Mouse (Mus musculus) limb, embryonic 10.5 days (tissue): ENCODE measurements around the gene Igfbp4. TPM values are rescaled to one million over a fixed set of nuclear protein-coding genes. Genes with fewer than 3 reads are reported as not detected.

Source experiments
- DNase-seq: peaks from one replicate; pipeline ENCODE4 v3.0.0-alpha.2; 2017; ENCODE audit warnings: low spot score
- H3K27ac ChIP-seq: fragments of 300-500 bp; sonication (generic); 2 replicates; pipeline ENCODE4 v1.5.1; 2016; ENCODE audit warnings: mild to moderate bottlenecking
- H3K27me3 ChIP-seq: fragments of 300-500 bp; sonication (generic); 2 replicates; pipeline ENCODE4 v1.6.1; 2016; ENCODE audit warnings: low read depth, mild to moderate bottlenecking; ENCODE audit not compliant: poor library complexity, severe bottlenecking
- H3K36me3 ChIP-seq: fragments of 300-500 bp; sonication (generic); 2 replicates; pipeline ENCODE4 v1.6.1; 2016; ENCODE audit warnings: mild to moderate bottlenecking, moderate library complexity
- H3K4me1 ChIP-seq: fragments of 300-500 bp; sonication (generic); 2 replicates; pipeline ENCODE4 v1.6.1; 2016
- H3K4me3 ChIP-seq: fragments of 300-500 bp; sonication (generic); 2 replicates; pipeline ENCODE4 v1.5.1; 2016; ENCODE audit warnings: mild to moderate bottlenecking, moderate library complexity
- H3K9me3 ChIP-seq: fragments of 300-500 bp; sonication (generic); replicated peaks from 2 replicates; pipeline ENCODE4 v1.6.1; 2016; ENCODE audit warnings: mild to moderate bottlenecking
- WGBS: fragments of 180-500 bp; shearing (Covaris S2); methylation state at CpG from one replicate; pipeline ENCODE4 v1.1.7; 2016; 5-methylcytosine and 5-hydroxymethylcytosine counted together
- polyA plus RNA-seq: library from polyadenylated mRNA; unstranded; fragments of >200 nt; fragmentation: Nextera tagmentation; extraction: Ambion mirVana; gene quantifications from 2 replicates; pipeline ENCODE4 v1.2.1, GENCODE M21; 2016

Igfbp4 gene
- polyA plus RNA-seq, 1 experiment from 2014 or later: 1,008 TPM

DNA sequence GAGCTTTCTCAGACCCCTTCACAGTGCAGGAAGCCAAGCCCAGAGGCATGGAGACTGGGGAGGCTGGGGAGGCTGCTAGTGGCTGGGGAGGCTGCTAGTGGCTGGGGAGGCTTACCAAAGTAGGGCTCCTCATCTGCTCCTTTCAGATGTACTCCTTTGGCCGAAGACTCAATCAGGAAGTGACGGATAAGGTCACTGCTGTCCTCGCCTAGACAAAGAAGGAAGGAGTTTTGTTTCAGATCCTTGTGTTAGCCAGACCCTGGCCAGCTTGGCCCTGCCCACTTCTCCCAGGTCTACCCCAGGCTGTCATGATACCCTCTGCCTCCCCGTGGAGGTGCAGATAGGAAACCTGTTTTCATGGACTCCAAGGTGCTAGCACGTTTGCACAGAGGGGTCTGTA lies 32.7 kb downstream of the Igfbp4 start:
- Histone ChIP-seq H3K36me3 (no peaks in the 10 kb centered on the region), H3K9me3 (no peaks in the 10 kb centered on the region), H3K4me3 (no peak overlapping the region), H3K27me3 (no peaks in the 10 kb centered on the region), H3K4me1 (peaks cover 85% of the 10 kb centered on the region), H3K27ac (peak overlapping the region; percentile 85)
- DNase-seq: no peak
- 53% methylated on average over 5 of the region's 5 CpGs for whole genome bisulfite sequencing

DNA sequence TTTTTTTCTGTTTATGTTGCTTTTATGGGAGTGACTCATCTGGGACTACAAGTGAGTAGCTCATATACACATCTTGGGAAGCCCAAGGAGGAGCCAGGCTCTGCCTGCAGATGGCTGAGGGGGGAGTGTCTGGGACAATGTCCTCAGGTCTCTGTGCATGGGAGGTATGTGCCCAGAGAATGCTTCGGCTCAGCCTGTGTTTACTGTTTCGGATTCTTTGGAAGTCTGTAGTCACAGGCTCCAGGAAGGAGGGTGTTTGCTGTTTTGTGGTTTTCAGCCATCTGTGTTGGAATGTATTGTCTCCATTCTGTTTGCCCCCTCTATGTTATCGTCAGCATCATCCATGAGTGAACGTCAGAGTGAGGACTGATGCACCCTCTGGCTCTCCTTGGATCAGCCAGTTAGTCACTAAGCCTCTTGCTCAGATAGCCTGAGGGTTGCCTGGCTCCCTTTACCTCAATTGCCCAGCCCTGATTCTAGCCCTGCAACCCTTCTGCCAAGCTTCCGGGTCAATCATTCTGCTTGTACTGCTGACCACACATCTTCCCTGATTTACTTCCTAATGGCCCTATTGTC lies 35.8 kb downstream of the Igfbp4 start:
- H3K4me1 ChIP-seq: peaks cover 84% of the 10 kb centered on the region
- no peaks in the 10 kb centered on the region for H3K36me3 ChIP-seq
- no peaks in the 10 kb centered on the region for H3K9me3 ChIP-seq
- no peak for DNase-seq
- H3K4me3 ChIP-seq: no peak overlapping the region
- H3K27me3 ChIP-seq: no peaks in the 10 kb centered on the region
- 82% methylated on average over 5 of the region's 5 CpGs for WGBS
- peak overlapping the region; percentile 63; the same call in 1 of the 2 replicates for H3K27ac ChIP-seq

DNA sequence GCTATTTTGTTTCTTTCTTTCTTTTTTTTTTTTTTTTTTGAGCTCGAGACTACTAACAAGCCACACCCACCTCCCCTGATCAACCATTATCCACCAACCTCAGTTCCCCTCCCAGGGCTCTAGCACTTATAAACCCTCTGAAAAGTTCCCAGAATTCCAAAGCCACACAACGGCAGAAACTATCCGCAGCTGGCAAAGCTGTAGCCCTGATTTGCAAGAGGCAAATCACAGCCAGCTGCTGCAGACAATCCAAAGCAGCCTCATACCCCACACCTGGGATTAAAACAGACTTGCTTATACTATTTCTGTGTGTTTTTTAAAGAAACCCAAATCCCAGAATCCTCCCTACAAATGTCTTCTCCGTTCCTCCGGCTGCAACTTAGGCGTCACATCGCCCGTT lies 36.8 kb downstream of the Igfbp4 start:
- Histone ChIP-seq H3K36me3 (no peaks in the 10 kb centered on the region), H3K27me3 (no peaks in the 10 kb centered on the region), H3K4me3 (no peak overlapping the region), H3K27ac (peak overlapping the region; percentile 73), H3K4me1 (peaks cover 84% of the 10 kb centered on the region), H3K9me3 (no peaks in the 10 kb centered on the region)
- 84% methylated on average over 8 of the region's 8 CpGs for WGBS
- DNase-seq: no peak

- Histone ChIP-seq H3K27me3 (no peaks in the 10 kb centered on the region), H3K36me3 (0 out of 2 replicates have a peak, but pooled peaks cover 3% of the 10 kb centered on the region), H3K4me3 (no peak overlapping the region), H3K4me1 (peaks cover 75% of the 10 kb centered on the region), H3K27ac (peak overlapping the region; percentile 86), H3K9me3 (no peaks in the 10 kb centered on the region)
- no peak for DNase-seq
- 89% methylated on average over 9 of the region's 9 CpGs for WGBS
Measured at GRCm38 (mm10) chr11:99080902-99081543, 40.0 kb downstream of the Igfbp4 start.

GRCm38 (mm10) chr11:99081566-99081965 lies 40.5 kb downstream of the Igfbp4 start:
- 80% methylated on average over 3 of the region's 3 CpGs for WGBS

GRCm38 (mm10) chr11:99082098-99082497 lies 41.1 kb downstream of the Igfbp4 start:
- Histone ChIP-seq H3K27me3 (no peaks in the 10 kb centered on the region), H3K27ac (peak overlapping the region; percentile 86), H3K4me1 (peaks cover 80% of the 10 kb centered on the region), H3K9me3 (no peaks in the 10 kb centered on the region), H3K4me3 (0 out of 2 replicates have a peak overlapping the region, but pooled peaks have one; percentile 12), H3K36me3 (0 out of 2 replicates have a peak, but pooled peaks cover 3% of the 10 kb centered on the region)
- DNase-seq: no peak
- 62% methylated on average over 8 of the region's 8 CpGs for WGBS

More at GRCm38 (mm10) chr11:99081566-99081965, 40.5 kb downstream of the Igfbp4 start:
- Histone ChIP-seq H3K4me1 (peaks cover 80% of the 10 kb centered on the region), H3K36me3 (0 out of 2 replicates have a peak, but pooled peaks cover 3% of the 10 kb centered on the region), H3K9me3 (no peaks in the 10 kb centered on the region), H3K27me3 (no peaks in the 10 kb centered on the region), H3K4me3 (no peak overlapping the region), H3K27ac (peak overlapping the region; percentile 86)
- DNase-seq: no peak

DNA sequence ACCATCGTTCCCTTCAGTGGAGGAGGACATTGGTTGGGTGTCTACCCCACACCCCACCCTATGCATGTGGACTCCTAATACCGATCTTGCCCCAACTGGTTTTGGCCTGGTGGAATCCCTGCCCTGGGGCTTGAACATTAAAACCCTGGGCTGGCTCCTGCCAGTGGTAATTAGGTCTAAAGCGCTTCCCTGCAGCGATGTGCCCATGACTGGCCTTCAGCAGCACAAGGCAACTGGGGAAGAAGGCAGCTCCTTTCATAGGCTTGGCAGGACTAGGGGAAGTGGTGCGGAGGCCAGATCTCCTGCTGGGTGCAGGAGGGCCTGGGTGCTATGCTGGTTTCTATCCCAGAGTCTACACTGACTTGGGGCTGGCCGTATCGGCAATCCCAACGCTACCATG lies 42.5 kb downstream of the Igfbp4 start:
- WGBS: 89% methylated on average over 8 of the region's 8 CpGs
- Histone ChIP-seq H3K4me1 (peaks cover 81% of the 10 kb centered on the region), H3K27me3 (no peaks in the 10 kb centered on the region), H3K4me3 (no peak overlapping the region), H3K36me3 (0 out of 2 replicates have a peak, but pooled peaks cover 3% of the 10 kb centered on the region), H3K27ac (peak overlapping the region; percentile 86), H3K9me3 (no peaks in the 10 kb centered on the region)
- DNase-seq: no peak

GRCm38 (mm10) chr11:99084366-99084765 lies 43.3 kb downstream of the Igfbp4 start:
- no peak for DNase-seq
- Histone ChIP-seq H3K27me3 (no peaks in the 10 kb centered on the region), H3K27ac (peak overlapping the region; percentile 50), H3K36me3 (0 out of 2 replicates have a peak, but pooled peaks cover 3% of the 10 kb centered on the region), H3K4me1 (peaks cover 81% of the 10 kb centered on the region), H3K4me3 (no peak overlapping the region), H3K9me3 (no peaks in the 10 kb centered on the region)
- 76% methylated on average over 9 of the region's 9 CpGs for WGBS

GRCm38 (mm10) chr11:99088486-99088885 lies 47.4 kb downstream of the Igfbp4 start:
- Histone ChIP-seq H3K27me3 (no peaks in the 10 kb centered on the region), H3K4me1 (peaks cover 61% of the 10 kb centered on the region), H3K4me3 (no peak overlapping the region), H3K36me3 (0 out of 2 replicates have a peak, but pooled peaks cover 3% of the 10 kb centered on the region), H3K27ac (peak overlapping the region; percentile 70), H3K9me3 (no peaks in the 10 kb centered on the region)
- 60% methylated on average over 2 of the region's 2 CpGs for WGBS
- no peak for DNase-seq

GRCm38 (mm10) chr11:99089077-99089601 lies 48.1 kb downstream of the Igfbp4 start, which contains the start of gene Tns4:
Gene Tns4 (minus strand): TSS chr11:99089306.
- peaks cover 57% of the 10 kb centered on the region for H3K4me1 ChIP-seq
- no peaks in the 10 kb centered on the region for H3K9me3 ChIP-seq
- DNase-seq: no peak
- no peak within 1 kb of the TSS for H3K4me3 ChIP-seq
- WGBS: 67% methylated on average over 14 of the region's 14 CpGs
- H3K36me3 ChIP-seq: 0 out of 2 replicates have a peak, but pooled peaks cover 3% of the 10 kb centered on the region
- H3K27ac ChIP-seq: peak within 1 kb of the TSS; percentile 70
- no peaks in the 10 kb centered on the region for H3K27me3 ChIP-seq

DNA sequence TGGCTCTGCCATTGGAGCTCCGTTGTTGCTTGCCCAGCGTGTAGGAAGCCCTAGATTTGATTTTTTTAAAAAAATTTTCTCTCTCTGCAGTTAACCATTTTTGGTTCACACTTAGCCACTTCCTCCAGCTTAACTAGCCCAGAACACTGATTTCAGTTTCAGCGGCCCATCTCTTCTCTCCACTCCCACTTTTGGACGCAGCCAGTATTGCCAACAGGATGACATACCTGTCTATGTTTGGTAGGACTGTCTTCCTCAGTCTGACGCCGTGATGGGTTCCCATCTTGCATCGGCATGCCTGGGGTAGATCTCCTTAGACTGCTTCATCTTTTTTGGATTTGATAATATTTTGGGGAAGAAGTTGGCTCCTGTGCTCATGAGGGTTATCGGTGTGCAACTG lies 49.3 kb downstream of the Igfbp4 start:
- Histone ChIP-seq H3K4me1 (peaks cover 61% of the 10 kb centered on the region), H3K9me3 (0 out of 2 replicates have a peak, but pooled peaks cover 3% of the 10 kb centered on the region), H3K27me3 (no peaks in the 10 kb centered on the region), H3K27ac (no peak overlapping the region), H3K36me3 (peaks cover 7% of the 10 kb centered on the region; the same call in 1 of the 2 replicates), H3K4me3 (no peak overlapping the region)
- WGBS: 96% methylated on average over 8 of the region's 8 CpGs
- no peak for DNase-seq

GRCm38 (mm10) chr11:99091666-99092065 lies 50.6 kb downstream of the Igfbp4 start:
- Histone ChIP-seq H3K36me3 (peaks cover 3% of the 10 kb centered on the region; the same call in 1 of the 2 replicates), H3K9me3 (0 out of 2 replicates have a peak, but pooled peaks cover 3% of the 10 kb centered on the region), H3K27me3 (no peaks in the 10 kb centered on the region), H3K27ac (no peak overlapping the region), H3K4me3 (no peak overlapping the region), H3K4me1 (peaks cover 62% of the 10 kb centered on the region)
- no peak for DNase-seq
- WGBS: 60% methylated on average over 2 of the region's 2 CpGs

GRCm38 (mm10) chr11:99093740-99094139 lies 52.7 kb downstream of the Igfbp4 start:
- Histone ChIP-seq H3K36me3 (peaks cover 3% of the 10 kb centered on the region; the same call in 1 of the 2 replicates), H3K4me1 (peaks cover 70% of the 10 kb centered on the region), H3K27me3 (no peaks in the 10 kb centered on the region), H3K9me3 (0 out of 2 replicates have a peak, but pooled peaks cover 3% of the 10 kb centered on the region), H3K27ac (peak overlapping the region; percentile 27; the same call in 1 of the 2 replicates), H3K4me3 (no peak overlapping the region)
- WGBS: 90% methylated on average over 7 of the region's 7 CpGs
- DNase-seq: no peak
